Mouse (Mus musculus) liver, embryonic 14.5 days (tissue): ENCODE data around the gene Gtf2ird1.

ENCODE experiments used
- CTCF ChIP-seq: IDR thresholded peaks from 2 replicates; pipeline ENCODE4 v1.5.1; 2016; ENCODE audit warnings: antibody characterized with exemption, low read depth, control low read depth
- EP300 ChIP-seq: IDR thresholded peaks from 2 replicates; pipeline ENCODE4 v1.6.1; 2016; ENCODE audit warnings: antibody characterized with exemption, low read depth

DNA sequence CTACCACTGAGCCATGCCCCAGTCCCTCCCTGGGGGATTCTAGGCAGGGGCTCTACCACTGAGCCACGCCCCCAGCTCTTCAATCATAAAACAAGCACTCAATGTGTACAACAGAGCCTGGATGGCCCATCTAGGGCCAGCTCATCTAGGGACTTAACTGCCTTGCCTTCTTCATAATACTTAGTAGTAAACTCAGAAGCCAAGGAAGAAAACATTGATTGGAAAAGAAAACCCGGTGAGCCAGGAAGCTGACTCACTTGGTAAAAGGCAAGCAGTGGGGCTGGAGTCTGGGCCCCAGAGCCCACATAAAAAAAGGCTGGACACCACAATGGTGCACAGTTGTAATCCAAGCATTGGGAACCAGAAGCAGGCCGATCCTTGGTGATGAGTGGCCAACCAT lies 44.2 kb upstream of the Gtf2ird1 start:
- TF ChIP-seq CTCF (no peak), EP300 (no peak)
